Mouse (Mus musculus): Measurements from ENCODE around the gene Ptcd2.

The Ptcd2 gene

GRCm38 (mm10) chr13:99344599-99345575 lies at the start of gene Ptcd2, which contains the start of gene Mrps27:
Gene Ptcd2 (minus strand): TSS chr13:99344705.
Gene Mrps27 (plus strand): TSS chr13:99344786.
- peak; percentile 98 for DNase-seq

- DNase-seq: no peak
These were observed 48.6 kb upstream of the Ptcd2 start for GRCm38 (mm10) chr13:99393128-99393527.

GRCm38 (mm10) chr13:99391417-99391816 lies 46.9 kb upstream of the Ptcd2 start:
- peak; percentile 73 for DNase-seq

GRCm38 (mm10) chr13:99387901-99388811 lies 43.7 kb upstream of the Ptcd2 start:
- no peak for DNase-seq

GRCm38 (mm10) chr13:99386341-99386740 lies 41.8 kb upstream of the Ptcd2 start:
- no peak for DNase-seq

GRCm38 (mm10) chr13:99385911-99386310 lies 41.4 kb upstream of the Ptcd2 start:
- DNase-seq: no peak

- DNase-seq: no peak
These were observed 40.2 kb upstream of the Ptcd2 start for GRCm38 (mm10) chr13:99384555-99385203.

- no peak for DNase-seq
These were observed 37.9 kb upstream of the Ptcd2 start for GRCm38 (mm10) chr13:99382373-99382772.

GRCm38 (mm10) chr13:99378223-99378622 lies 33.7 kb upstream of the Ptcd2 start:
- no peak for DNase-seq

- no peak for DNase-seq
These were observed 32.5 kb upstream of the Ptcd2 start for GRCm38 (mm10) chr13:99377055-99377454.

- peak; percentile 94 to 96 for DNase-seq
These were observed 31.0 kb upstream of the Ptcd2 start for GRCm38 (mm10) chr13:99375550-99375949.

GRCm38 (mm10) chr13:99374191-99374590 lies 29.7 kb upstream of the Ptcd2 start:
- no peak for DNase-seq

GRCm38 (mm10) chr13:99373684-99374083 lies 29.2 kb upstream of the Ptcd2 start:
- DNase-seq: no peak

- no peak for DNase-seq
These were observed 26.8 kb upstream of the Ptcd2 start for GRCm38 (mm10) chr13:99371285-99371684.

GRCm38 (mm10) chr13:99369103-99369502 lies 24.6 kb upstream of the Ptcd2 start:
- peak; percentile 83 for DNase-seq

- peak; percentile 72 to 79 for DNase-seq
These were observed 23.2 kb upstream of the Ptcd2 start for GRCm38 (mm10) chr13:99367554-99368174.

- DNase-seq: no peak
These were observed 22.1 kb upstream of the Ptcd2 start for GRCm38 (mm10) chr13:99366422-99367175.

GRCm38 (mm10) chr13:99363866-99364265 lies 19.4 kb upstream of the Ptcd2 start:
- DNase-seq: peak in 1 of 2 experiments; percentile 26

- peak; percentile 85 to 89 for DNase-seq
These were observed 14.4 kb upstream of the Ptcd2 start for GRCm38 (mm10) chr13:99358921-99359320.

- peak in 1 of 2 experiments; percentile 39 for DNase-seq
These were observed 12.1 kb upstream of the Ptcd2 start for GRCm38 (mm10) chr13:99356428-99357265.
